Mouse (Mus musculus) stomach, postnatal 0 days (tissue): ENCODE results near the gene 9930022D16Rik. TPM values are rescaled to one million over a fixed set of nuclear protein-coding genes. Genes with fewer than 3 reads are reported as not detected.
A peak's percentile ranks its signal among the peaks of the same experiment; 100 is the strongest.

ENCODE experiments used
- ATAC-seq: fragments of 200-750 bp; cut with Nextera tagmentation; 2 replicates; pipeline ENCODE4 v1.8.0; 2017; ENCODE audit not compliant: low FRiP score, low TSS enrichment
- DNase-seq: peaks from one replicate; pipeline ENCODE4 v3.0.0-alpha.2; 2016; ENCODE audit warnings: low spot score
- H3K27ac ChIP-seq: fragments of 300-500 bp; sonication (generic); replicated peaks from 2 replicates; pipeline ENCODE4 v1.5.1; 2014; ENCODE audit warnings: mild to moderate bottlenecking, control low read depth
- H3K27me3 ChIP-seq: fragments of 300-500 bp; sonication (generic); 2 replicates; pipeline ENCODE4 v1.6.1; 2014; ENCODE audit warnings: low read length; ENCODE audit not compliant: control insufficient read depth, insufficient read depth
- H3K36me3 ChIP-seq: fragments of 300-500 bp; sonication (generic); 2 replicates; pipeline ENCODE4 v1.6.1; 2014; ENCODE audit warnings: low read length, mixed read lengths; ENCODE audit not compliant: control insufficient read depth, insufficient read depth
- H3K4me1 ChIP-seq: fragments of 300-500 bp; sonication (generic); replicated peaks from 2 replicates; pipeline ENCODE4 v1.6.1; 2014; ENCODE audit warnings: antibody characterized with exemption; ENCODE audit not compliant: control insufficient read depth, insufficient read depth
- H3K4me2 ChIP-seq: fragments of 300-500 bp; sonication (generic); replicated peaks from 2 replicates; pipeline ENCODE4 v1.6.1; 2014; ENCODE audit warnings: low read depth, mild to moderate bottlenecking, control low read depth, moderate library complexity
- H3K4me3 ChIP-seq: fragments of 300-500 bp; sonication (generic); 2 replicates; pipeline ENCODE4 v1.5.1; 2014; ENCODE audit warnings: low read depth, low read length, control low read depth
- H3K9ac ChIP-seq: fragments of 300-500 bp; sonication (generic); 2 replicates; pipeline ENCODE4 v1.6.1; 2014; ENCODE audit warnings: mild to moderate bottlenecking, low read length, control low read depth, mixed read lengths
- H3K9me3 ChIP-seq: fragments of 300-500 bp; sonication (generic); 2 replicates; pipeline ENCODE4 v1.6.1; 2016; ENCODE audit warnings: low read length; ENCODE audit not compliant: control insufficient read depth
- CTCF ChIP-seq: IDR thresholded peaks from 2 replicates; pipeline ENCODE4 v1.5.1; 2016; ENCODE audit warnings: antibody characterized with exemption, low read depth, mild to moderate bottlenecking, moderate library complexity
- EP300 ChIP-seq: optimal IDR thresholded peaks from 2 replicates; pipeline ENCODE3; 2016; ENCODE audit warnings: antibody characterized with exemption
- WGBS: fragments of 180-500 bp; shearing (Covaris S2); extraction: QIAGEN DNeasy Blood & Tissue Kit; methylation state at CpG from one replicate; pipeline ENCODE4 v1.1.7; 2014; 5-methylcytosine and 5-hydroxymethylcytosine counted together
- polyA plus RNA-seq: library from polyadenylated mRNA; unstranded; fragments of >200 nt; fragmentation: Nextera tagmentation; extraction: Ambion mirVana; gene quantifications from 2 replicates; pipeline ENCODE4 v1.2.1, GENCODE M21; 2015

The 9930022D16Rik gene
- polyA plus RNA-seq: not detected in 2 replicates

GRCm38 (mm10) chr11:109413617-109414016, at the start of gene 9930022D16Rik:
Gene 9930022D16Rik (plus strand): TSS chr11:109413917.
- Histone ChIP-seq H3K9ac (no peak within 1 kb of the TSS), H3K4me2 (no peak within 1 kb of the TSS), H3K9me3 (no peaks in the 10 kb centered on the region), H3K27ac (no peak within 1 kb of the TSS), H3K4me3 (no peak within 1 kb of the TSS), H3K36me3 (no peaks in the 10 kb centered on the region), H3K27me3 (no peaks in the 10 kb centered on the region), H3K4me1 (no peaks in the 10 kb centered on the region)
- TF ChIP-seq CTCF: no peak
- no peak for TF ChIP-seq EP300
- DNase-seq (no peak), ATAC-seq (no peak)
- 86% methylated on average over 6 of the region's 6 CpGs for WGBS

- Histone ChIP-seq H3K27ac (peak overlapping the region; percentile 45; the same call in 1 of the 2 replicates), H3K4me1 (peaks cover 19% of the 10 kb centered on the region)
- ATAC-seq: no peak
Observed at GRCm38 (mm10) chr11:109364337-109364736, 49.4 kb upstream of the 9930022D16Rik start.

GRCm38 (mm10) chr11:109364881-109365280, 48.8 kb upstream of the 9930022D16Rik start:
- H3K27ac ChIP-seq: 0 out of 2 replicates have a peak overlapping the region, but pooled peaks have one; percentile 45
- peak overlapping the region; percentile 73 for H3K4me2 ChIP-seq
- no peaks in the 10 kb centered on the region for H3K36me3 ChIP-seq
- H3K4me1 ChIP-seq: peaks cover 19% of the 10 kb centered on the region
- H3K27me3 ChIP-seq: no peaks in the 10 kb centered on the region
- peak overlapping the region; percentile 18; the same call in 1 of the 2 replicates for H3K4me3 ChIP-seq
- TF ChIP-seq EP300: no peak
- no peak for TF ChIP-seq CTCF
- DNase-seq (no peak), ATAC-seq (no peak)
- WGBS: 50% methylated on average over 10 of the region's 10 CpGs
- H3K9ac ChIP-seq: peak overlapping the region; percentile 45
- H3K9me3 ChIP-seq: no peaks in the 10 kb centered on the region

More at GRCm38 (mm10) chr11:109364337-109364736, 49.4 kb upstream of the 9930022D16Rik start:
- Histone ChIP-seq H3K36me3 (no peaks in the 10 kb centered on the region), H3K9me3 (no peaks in the 10 kb centered on the region), H3K4me3 (peak overlapping the region; percentile 18; the same call in 1 of the 2 replicates), H3K4me2 (peak overlapping the region; percentile 73), H3K9ac (peak overlapping the region; percentile 45; the same call in 1 of the 2 replicates), H3K27me3 (no peaks in the 10 kb centered on the region)
- TF ChIP-seq CTCF (no peak), EP300 (no peak)
- no peak for DNase-seq
- WGBS: 50% methylated on average over 2 of the region's 2 CpGs

GRCm38 (mm10) chr11:109365818-109366217, 47.9 kb upstream of the 9930022D16Rik start:
- peaks cover 15% of the 10 kb centered on the region for H3K4me1 ChIP-seq

GRCm38 (mm10) chr11:109366802-109367579, 46.7 kb upstream of the 9930022D16Rik start:
- no peak overlapping the region for H3K4me3 ChIP-seq

More at GRCm38 (mm10) chr11:109365818-109366217, 47.9 kb upstream of the 9930022D16Rik start:
- DNase-seq (no peak), ATAC-seq (no peak)
- TF ChIP-seq CTCF (no peak), EP300 (no peak)
- no peaks in the 10 kb centered on the region for H3K36me3 ChIP-seq
- H3K9ac ChIP-seq: no peak overlapping the region
- 93% methylated on average over 5 of the region's 5 CpGs for WGBS
- peak overlapping the region; percentile 73 for H3K4me2 ChIP-seq
- no peaks in the 10 kb centered on the region for H3K9me3 ChIP-seq
- H3K4me3 ChIP-seq: no peak overlapping the region
- H3K27me3 ChIP-seq: no peaks in the 10 kb centered on the region
- no peak overlapping the region for H3K27ac ChIP-seq

More at GRCm38 (mm10) chr11:109366802-109367579, 46.7 kb upstream of the 9930022D16Rik start:
- Histone ChIP-seq H3K9ac (peak overlapping the region; percentile 48; the same call in 1 of the 2 replicates), H3K4me2 (peak overlapping the region; percentile 17; the same call in 1 of the 2 replicates), H3K27me3 (no peaks in the 10 kb centered on the region), H3K36me3 (no peaks in the 10 kb centered on the region), H3K4me1 (peaks cover 11% of the 10 kb centered on the region), H3K9me3 (no peaks in the 10 kb centered on the region), H3K27ac (peak overlapping the region; percentile 61; the same call in 1 of the 2 replicates)
- peak; percentile 46 for DNase-seq
- WGBS: 53% methylated on average over 15 of the region's 15 CpGs
- 0 out of 2 replicates have a peak, but pooled peaks have one; percentile 3 for ATAC-seq
- TF ChIP-seq CTCF (no peak), EP300 (no peak)
